Mouse (Mus musculus): ENCODE results near the gene Dmac2.
"Not testable (repeated sequence)": the region's sequence is repeated elsewhere in the genome, so short reads cannot be mapped to it uniquely, and the experiment has no call there.

Dmac2 gene

GRCm38 (mm10) chr7:25618865-25619721 lies at the start of gene Dmac2:
Gene Dmac2, plus strand, starts transcription at chr7:25619414.
- DNase-seq (ENCODE audit: low spot score) = peak; percentile 95

- not testable (repeated sequence) for DNase-seq (ENCODE audit: low spot score)
Measured at GRCm38 (mm10) chr7:25573806-25574205, 45.4 kb upstream of the Dmac2 start.

- DNase-seq (ENCODE audit: low spot score) = no peak
Measured at GRCm38 (mm10) chr7:25575105-25575504, 44.1 kb upstream of the Dmac2 start.

GRCm38 (mm10) chr7:25575870-25576269 lies 43.3 kb upstream of the Dmac2 start:
- DNase-seq (ENCODE audit: low spot score) = peak; percentile 20

- peak; percentile 27 for DNase-seq (ENCODE audit: low spot score)
Measured at GRCm38 (mm10) chr7:25576308-25576707, 42.9 kb upstream of the Dmac2 start.

GRCm38 (mm10) chr7:25576793-25577437 lies 42.3 kb upstream of the Dmac2 start:
- peak; percentile 65 for DNase-seq (ENCODE audit: low spot score)

- no peak for DNase-seq (ENCODE audit: low spot score)
Measured at GRCm38 (mm10) chr7:25579441-25579840, 39.8 kb upstream of the Dmac2 start.

- DNase-seq (ENCODE audit: low spot score) = no peak
Measured at GRCm38 (mm10) chr7:25582301-25582810, 36.9 kb upstream of the Dmac2 start.

GRCm38 (mm10) chr7:25584651-25585050 lies 34.6 kb upstream of the Dmac2 start:
- DNase-seq (ENCODE audit: low spot score) = no peak

- no peak for DNase-seq (ENCODE audit: low spot score)
Measured at GRCm38 (mm10) chr7:25585351-25586204, 33.6 kb upstream of the Dmac2 start.

- DNase-seq (ENCODE audit: low spot score) = no peak
Measured at GRCm38 (mm10) chr7:25591226-25591625, 28.0 kb upstream of the Dmac2 start.

GRCm38 (mm10) chr7:25593859-25594258 lies 25.4 kb upstream of the Dmac2 start:
- no peak for DNase-seq (ENCODE audit: low spot score)

- DNase-seq (ENCODE audit: low spot score) = peak; percentile 66
Measured at GRCm38 (mm10) chr7:25599663-25600062, 19.6 kb upstream of the Dmac2 start.

GRCm38 (mm10) chr7:25600666-25601065 lies 18.5 kb upstream of the Dmac2 start:
- DNase-seq (ENCODE audit: low spot score) = no peak

- no peak for DNase-seq (ENCODE audit: low spot score)
Measured at GRCm38 (mm10) chr7:25601346-25601745, 17.9 kb upstream of the Dmac2 start.

GRCm38 (mm10) chr7:25606625-25607063 lies 12.6 kb upstream of the Dmac2 start:
- no peak for DNase-seq (ENCODE audit: low spot score)

GRCm38 (mm10) chr7:25607196-25607595 lies 12.0 kb upstream of the Dmac2 start:
- DNase-seq (ENCODE audit: low spot score) = no peak

- no peak for DNase-seq (ENCODE audit: low spot score)
Measured at GRCm38 (mm10) chr7:25610056-25610455, 9.2 kb upstream of the Dmac2 start.

- no peak for DNase-seq (ENCODE audit: low spot score)
Measured at GRCm38 (mm10) chr7:25611501-25611900, 7.7 kb upstream of the Dmac2 start.

GRCm38 (mm10) chr7:25614086-25614485 lies 5.1 kb upstream of the Dmac2 start:
- DNase-seq (ENCODE audit: low spot score) = no peak

- DNase-seq (ENCODE audit: low spot score) = no peak
Measured at GRCm38 (mm10) chr7:25614831-25615705, 4.1 kb upstream of the Dmac2 start.

All from T-cell, adult 2 months (primary cell).